Mouse (Mus musculus): ENCODE data around the gene Serpine3. TPM values are rescaled to one million over a fixed set of nuclear protein-coding genes. Genes with fewer than 3 reads are reported as not detected.

Gene Serpine3
- polyA plus RNA-seq, 1 experiment from 2014 or later: not detected

DNA sequence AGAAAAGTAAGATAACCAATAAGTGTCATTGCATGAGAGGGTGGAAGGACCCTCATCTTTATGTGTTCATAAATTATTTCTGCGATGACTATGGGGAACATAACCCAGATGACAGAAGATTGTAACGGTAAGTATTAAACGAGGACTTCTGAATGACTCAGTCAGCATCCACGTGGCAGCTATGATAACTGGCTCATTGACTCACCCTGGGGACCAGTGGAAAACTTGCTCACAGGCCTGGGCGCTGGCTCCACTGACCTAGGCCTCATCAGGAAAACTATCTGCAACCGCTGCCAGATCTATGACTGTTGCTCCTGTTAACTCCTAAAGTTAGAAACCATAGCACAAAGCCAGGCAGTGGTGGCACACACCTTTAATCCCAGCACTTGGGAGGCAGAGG lies 15.1 kb upstream of the Serpine3 start:
- ATAC-seq (ENCODE audit: low FRiP score): no peak
- H3K36me3 ChIP-seq (ENCODE audit: control insufficient read depth, insufficient read depth, low read length): no peaks in the 10 kb centered on the region
- no peak for DNase-seq (ENCODE audit: low spot score)
- no peak overlapping the region for H3K27ac ChIP-seq (ENCODE audit: low read depth, low read length)
- H3K4me1 ChIP-seq (replicated peaks; ENCODE audit: control insufficient read depth, insufficient read depth, low read length): no peaks in the 10 kb centered on the region
- H3K4me2 ChIP-seq (replicated peaks; ENCODE audit: low read depth, low read length): no peak overlapping the region
- no peaks in the 10 kb centered on the region for H3K27me3 ChIP-seq (ENCODE audit: control insufficient read depth, insufficient read depth, low read length)
- no peak overlapping the region for H3K9ac ChIP-seq (ENCODE audit: low read depth, low read length)
- WGBS: 88% methylated on average over 6 of the region's 6 CpGs
- H3K4me3 ChIP-seq (ENCODE audit: low read depth, low read length): no peak overlapping the region
- H3K9me3 ChIP-seq (ENCODE audit: control insufficient read depth, low read length): no peaks in the 10 kb centered on the region

DNA sequence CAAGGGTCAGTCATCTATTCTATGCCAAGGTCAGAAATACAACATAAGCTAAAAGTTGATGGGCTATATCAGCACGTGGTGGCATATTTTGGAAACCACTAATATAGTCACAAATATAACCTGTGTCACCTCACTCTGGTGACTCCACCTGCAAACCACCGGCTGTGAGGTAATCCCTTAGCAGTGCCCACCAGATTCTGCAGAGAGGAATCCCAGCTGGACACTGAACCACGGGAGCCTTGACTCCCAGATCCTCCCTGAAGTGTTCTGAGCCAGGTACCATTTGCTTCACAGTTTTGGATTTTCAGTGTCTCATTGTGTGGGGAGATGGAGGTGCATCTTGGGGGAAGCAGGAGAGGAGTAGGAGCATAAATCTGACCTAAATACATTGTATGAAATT lies 13.1 kb upstream of the Serpine3 start:
- no peak overlapping the region for H3K27ac ChIP-seq (ENCODE audit: low read depth, low read length)
- no peak for DNase-seq (ENCODE audit: low spot score)
- H3K9ac ChIP-seq (ENCODE audit: low read depth, low read length): no peak overlapping the region
- no peak overlapping the region for H3K4me2 ChIP-seq (replicated peaks; ENCODE audit: low read depth, low read length)
- no peak for ATAC-seq (ENCODE audit: low FRiP score)
- WGBS: 75% methylated on average over 3 of the region's 3 CpGs
- no peaks in the 10 kb centered on the region for H3K4me1 ChIP-seq (replicated peaks; ENCODE audit: control insufficient read depth, insufficient read depth, low read length)
- no peaks in the 10 kb centered on the region for H3K9me3 ChIP-seq (ENCODE audit: control insufficient read depth, low read length)
- H3K36me3 ChIP-seq (ENCODE audit: control insufficient read depth, insufficient read depth, low read length): no peaks in the 10 kb centered on the region
- H3K4me3 ChIP-seq (ENCODE audit: low read depth, low read length): no peak overlapping the region
- H3K27me3 ChIP-seq (ENCODE audit: control insufficient read depth, insufficient read depth, low read length): no peaks in the 10 kb centered on the region

DNA sequence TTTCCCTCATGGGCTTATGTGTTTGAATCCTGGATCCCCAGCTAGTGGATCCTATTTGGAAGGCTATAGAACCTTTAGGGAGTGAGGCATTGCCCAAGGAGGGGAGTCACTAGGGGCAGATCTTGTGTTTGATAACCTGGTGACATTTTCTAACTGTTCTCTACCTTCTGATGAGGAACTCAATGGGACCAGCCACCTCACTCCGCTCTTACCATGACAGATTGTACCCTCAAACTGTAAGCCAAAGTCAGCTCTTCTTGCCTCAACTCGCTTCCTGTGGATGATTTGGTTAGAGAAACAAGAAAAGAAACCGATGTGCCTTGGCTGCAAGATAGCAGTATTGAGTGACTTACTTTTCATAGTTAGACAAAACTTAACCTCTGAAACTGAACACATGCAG lies 11.7 kb upstream of the Serpine3 start:
- Histone ChIP-seq H3K9ac (ENCODE audit: low read depth, low read length) (no peak overlapping the region), H3K27ac (ENCODE audit: low read depth, low read length) (no peak overlapping the region), H3K9me3 (ENCODE audit: control insufficient read depth, low read length) (no peaks in the 10 kb centered on the region), H3K36me3 (ENCODE audit: control insufficient read depth, insufficient read depth, low read length) (no peaks in the 10 kb centered on the region), H3K4me3 (ENCODE audit: low read depth, low read length) (no peak overlapping the region), H3K4me2 (replicated peaks; ENCODE audit: low read depth, low read length) (no peak overlapping the region), H3K27me3 (ENCODE audit: control insufficient read depth, insufficient read depth, low read length) (no peaks in the 10 kb centered on the region), H3K4me1 (replicated peaks; ENCODE audit: control insufficient read depth, insufficient read depth, low read length) (no peaks in the 10 kb centered on the region)
- WGBS: 93% methylated on average over 3 of the region's 3 CpGs
- DNase-seq (ENCODE audit: low spot score): no peak
- no peak for ATAC-seq (ENCODE audit: low FRiP score)

DNA sequence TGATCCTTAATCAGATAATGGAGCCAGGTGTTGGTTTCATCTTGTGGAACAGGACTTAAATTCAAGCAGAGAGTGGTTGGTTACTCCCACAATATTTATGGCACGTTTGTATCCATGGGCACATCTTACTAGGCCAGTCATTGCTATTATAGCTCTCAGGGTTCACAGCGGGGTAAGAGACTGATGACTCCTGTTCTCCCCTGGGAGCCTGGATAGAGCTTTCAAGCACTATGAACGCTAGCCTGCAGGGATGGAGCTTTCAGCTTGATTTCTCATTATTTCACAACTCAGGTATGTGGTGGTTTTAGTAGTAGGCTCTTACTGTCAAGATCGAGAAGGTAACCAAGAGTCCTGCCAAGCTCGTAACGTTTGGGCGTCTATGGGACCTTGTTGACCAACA lies 7.5 kb upstream of the Serpine3 start:
- Histone ChIP-seq H3K9ac (ENCODE audit: low read depth, low read length) (no peak overlapping the region), H3K4me3 (ENCODE audit: low read depth, low read length) (no peak overlapping the region), H3K9me3 (ENCODE audit: control insufficient read depth, low read length) (no peaks in the 10 kb centered on the region), H3K4me1 (replicated peaks; ENCODE audit: control insufficient read depth, insufficient read depth, low read length) (no peaks in the 10 kb centered on the region), H3K27me3 (ENCODE audit: control insufficient read depth, insufficient read depth, low read length) (no peaks in the 10 kb centered on the region), H3K4me2 (replicated peaks; ENCODE audit: low read depth, low read length) (no peak overlapping the region), H3K27ac (ENCODE audit: low read depth, low read length) (no peak overlapping the region), H3K36me3 (ENCODE audit: control insufficient read depth, insufficient read depth, low read length) (no peaks in the 10 kb centered on the region)
- ATAC-seq (ENCODE audit: low FRiP score): no peak
- 86% methylated on average over 7 of the region's 7 CpGs for WGBS
- no peak for DNase-seq (ENCODE audit: low spot score)

DNA sequence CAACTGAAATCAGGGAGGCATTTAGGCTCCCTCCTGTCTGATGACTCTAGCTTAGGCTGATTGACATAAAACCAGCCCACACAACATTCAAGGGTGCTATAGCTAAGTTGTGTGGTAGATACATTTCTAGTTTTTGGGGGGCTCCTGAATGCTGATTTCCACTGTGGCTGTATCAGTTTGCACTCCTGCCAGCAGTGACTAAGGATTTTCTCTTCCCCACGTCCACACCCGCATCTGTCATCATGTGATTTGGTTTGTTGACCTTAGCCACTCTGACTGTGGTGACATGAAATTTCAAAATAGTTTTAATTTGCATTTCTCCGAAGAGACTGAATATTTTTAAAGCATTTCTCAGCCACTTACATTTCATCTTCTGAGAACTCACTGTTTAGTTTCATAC lies 6.0 kb upstream of the Serpine3 start:
- Histone ChIP-seq H3K4me2 (replicated peaks; ENCODE audit: low read depth, low read length) (no peak overlapping the region), H3K4me1 (replicated peaks; ENCODE audit: control insufficient read depth, insufficient read depth, low read length) (no peaks in the 10 kb centered on the region), H3K9me3 (ENCODE audit: control insufficient read depth, low read length) (no peaks in the 10 kb centered on the region), H3K27me3 (ENCODE audit: control insufficient read depth, insufficient read depth, low read length) (no peaks in the 10 kb centered on the region), H3K9ac (ENCODE audit: low read depth, low read length) (no peak overlapping the region), H3K4me3 (ENCODE audit: low read depth, low read length) (no peak overlapping the region), H3K36me3 (ENCODE audit: control insufficient read depth, insufficient read depth, low read length) (no peaks in the 10 kb centered on the region), H3K27ac (ENCODE audit: low read depth, low read length) (no peak overlapping the region)
- WGBS: 79% methylated on average over 3 of the region's 3 CpGs
- ATAC-seq (ENCODE audit: low FRiP score) (no peak), DNase-seq (ENCODE audit: low spot score) (no peak)

DNA sequence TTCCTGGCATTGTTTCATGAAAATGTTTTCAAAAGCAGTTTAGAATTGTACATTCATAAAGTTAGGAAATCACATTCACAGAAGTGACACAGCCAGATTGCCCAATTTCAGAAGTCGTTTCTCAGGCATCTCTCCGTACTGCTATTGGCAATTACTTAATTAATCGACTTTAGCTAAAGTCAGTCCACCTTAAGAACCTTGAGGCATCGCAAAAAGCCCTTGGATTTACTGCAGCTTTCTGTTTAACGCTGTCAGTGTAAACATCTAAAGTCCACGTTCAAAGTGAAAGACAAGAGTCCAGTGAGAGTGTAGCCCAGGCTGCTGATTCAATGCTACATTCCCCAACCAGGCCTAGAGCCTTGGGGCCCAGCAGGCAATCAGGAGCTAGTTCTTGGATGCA lies 1.1 kb upstream of the Serpine3 start:
- DNase-seq (ENCODE audit: low spot score): no peak
- 82% methylated on average over 6 of the region's 6 CpGs for WGBS

DNA sequence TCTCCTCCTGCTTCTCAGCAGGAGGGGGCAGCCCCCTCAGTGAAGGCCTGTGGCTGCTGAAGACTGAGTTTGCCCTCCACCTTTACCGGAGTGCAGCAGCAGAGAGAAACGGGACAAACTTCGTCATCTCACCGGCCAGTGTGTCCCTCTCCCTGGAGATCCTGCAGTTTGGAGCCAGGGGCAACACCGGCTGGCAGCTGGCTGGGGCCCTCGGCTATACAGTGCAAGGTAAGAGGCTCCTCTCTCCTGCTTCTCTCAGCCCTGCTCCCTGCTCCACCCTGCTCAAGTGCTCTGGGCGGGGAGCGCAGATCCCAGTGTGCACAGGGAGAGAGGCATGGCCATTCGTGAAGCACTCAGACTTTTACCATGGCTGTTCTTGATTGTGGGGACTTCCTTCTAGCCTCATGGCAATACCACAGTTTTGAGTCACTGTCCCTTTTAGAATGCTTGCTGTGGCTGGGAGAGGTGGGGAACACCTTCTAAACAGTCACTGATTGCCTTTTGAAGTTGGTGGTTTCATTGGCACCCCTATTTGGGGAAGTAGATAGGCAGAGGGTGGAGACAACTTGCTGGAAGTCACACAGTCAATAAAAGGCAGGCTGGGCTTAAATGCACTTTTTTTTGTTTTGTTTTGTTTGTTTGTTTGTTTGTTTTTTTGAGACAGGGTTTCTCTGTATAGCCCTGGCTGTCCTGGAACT lies 1.7 kb downstream of the Serpine3 start:
- Histone ChIP-seq H3K9ac (ENCODE audit: low read depth, low read length) (no peak overlapping the region), H3K9me3 (ENCODE audit: control insufficient read depth, low read length) (no peaks in the 10 kb centered on the region), H3K4me3 (ENCODE audit: low read depth, low read length) (no peak overlapping the region), H3K4me2 (replicated peaks; ENCODE audit: low read depth, low read length) (no peak overlapping the region), H3K27me3 (ENCODE audit: control insufficient read depth, insufficient read depth, low read length) (no peaks in the 10 kb centered on the region), H3K27ac (ENCODE audit: low read depth, low read length) (no peak overlapping the region), H3K36me3 (ENCODE audit: control insufficient read depth, insufficient read depth, low read length) (no peaks in the 10 kb centered on the region), H3K4me1 (replicated peaks; ENCODE audit: control insufficient read depth, insufficient read depth, low read length) (no peaks in the 10 kb centered on the region)
- ATAC-seq (ENCODE audit: low FRiP score) (no peak), DNase-seq (ENCODE audit: low spot score) (no peak)
- 53% methylated on average over 9 of the region's 9 CpGs for WGBS

More for the DNA sequence above, 1.1 kb upstream of the Serpine3 start:
- Histone ChIP-seq H3K9me3 (ENCODE audit: control insufficient read depth, low read length) (no peaks in the 10 kb centered on the region), H3K4me1 (replicated peaks; ENCODE audit: control insufficient read depth, insufficient read depth, low read length) (no peaks in the 10 kb centered on the region), H3K36me3 (ENCODE audit: control insufficient read depth, insufficient read depth, low read length) (no peaks in the 10 kb centered on the region), H3K4me2 (replicated peaks; ENCODE audit: low read depth, low read length) (no peak overlapping the region), H3K27me3 (ENCODE audit: control insufficient read depth, insufficient read depth, low read length) (no peaks in the 10 kb centered on the region), H3K27ac (ENCODE audit: low read depth, low read length) (no peak overlapping the region), H3K4me3 (ENCODE audit: low read depth, low read length) (no peak overlapping the region), H3K9ac (ENCODE audit: low read depth, low read length) (no peak overlapping the region)
- no peak for ATAC-seq (ENCODE audit: low FRiP score)

DNA sequence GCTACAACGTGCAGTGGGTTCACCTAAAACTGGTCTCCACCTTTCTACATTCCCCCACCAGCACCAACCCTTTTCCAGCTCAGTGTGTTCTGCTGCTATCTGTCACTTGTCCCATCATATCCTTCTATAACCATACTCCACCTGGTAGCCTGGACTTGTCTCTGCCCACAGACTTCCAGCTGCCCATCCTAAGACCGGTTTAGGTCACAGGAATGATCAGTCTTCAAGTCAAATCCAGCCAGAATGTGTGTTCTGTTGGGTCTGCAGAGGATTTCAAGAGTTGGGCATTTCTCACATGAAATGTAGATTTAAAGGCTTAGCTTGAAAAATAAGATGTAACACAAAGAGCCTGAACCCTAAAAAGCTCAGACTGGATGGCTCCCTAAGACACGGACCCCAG lies 10.2 kb downstream of the Serpine3 start:
- WGBS: 93% methylated on average over 3 of the region's 3 CpGs
- ATAC-seq (ENCODE audit: low FRiP score): no peak
- no peak overlapping the region for H3K4me2 ChIP-seq (replicated peaks; ENCODE audit: low read depth, low read length)

DNA sequence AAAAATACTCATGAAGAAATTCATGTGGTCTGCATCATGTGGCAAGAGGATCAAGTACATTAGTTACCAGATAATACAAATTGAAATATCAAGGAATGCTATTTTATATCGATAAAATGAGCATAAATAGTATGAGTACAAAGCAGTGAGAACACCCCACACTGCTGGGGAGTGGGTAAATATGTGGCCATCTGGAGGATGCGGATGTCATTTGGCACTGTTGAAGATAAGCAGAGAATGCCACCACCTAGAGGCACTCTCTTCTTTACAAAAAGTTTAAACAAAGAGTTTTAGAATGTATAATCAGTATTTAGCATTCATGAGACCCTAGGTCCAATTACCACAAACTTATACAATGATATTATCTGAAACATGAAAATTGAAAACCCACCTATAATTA lies 54.7 kb downstream of the Serpine3 start:
- Histone ChIP-seq H3K4me3 (ENCODE audit: low read depth, low read length) (no peak overlapping the region), H3K27ac (ENCODE audit: low read depth, low read length) (no peak overlapping the region), H3K4me1 (replicated peaks; ENCODE audit: control insufficient read depth, insufficient read depth, low read length) (no peaks in the 10 kb centered on the region), H3K9me3 (ENCODE audit: control insufficient read depth, low read length) (no peaks in the 10 kb centered on the region), H3K9ac (ENCODE audit: low read depth, low read length) (no peak overlapping the region), H3K4me2 (replicated peaks; ENCODE audit: low read depth, low read length) (no peak overlapping the region), H3K36me3 (ENCODE audit: control insufficient read depth, insufficient read depth, low read length) (no peaks in the 10 kb centered on the region; the same call in 1 of the 2 replicates), H3K27me3 (ENCODE audit: control insufficient read depth, insufficient read depth, low read length) (no peaks in the 10 kb centered on the region)
- 93% methylated on average over 2 of the region's 2 CpGs for WGBS
- DNase-seq (ENCODE audit: low spot score): no peak
- no peak for ATAC-seq (ENCODE audit: low FRiP score)

More for the DNA sequence above, 10.2 kb downstream of the Serpine3 start:
- H3K27me3 ChIP-seq (ENCODE audit: control insufficient read depth, insufficient read depth, low read length): no peaks in the 10 kb centered on the region
- DNase-seq (ENCODE audit: low spot score): no peak
- no peaks in the 10 kb centered on the region for H3K9me3 ChIP-seq (ENCODE audit: control insufficient read depth, low read length)
- no peaks in the 10 kb centered on the region for H3K36me3 ChIP-seq (ENCODE audit: control insufficient read depth, insufficient read depth, low read length)
- H3K27ac ChIP-seq (ENCODE audit: low read depth, low read length): no peak overlapping the region
- H3K4me3 ChIP-seq (ENCODE audit: low read depth, low read length): no peak overlapping the region
- no peaks in the 10 kb centered on the region for H3K4me1 ChIP-seq (replicated peaks; ENCODE audit: control insufficient read depth, insufficient read depth, low read length)
- no peak overlapping the region for H3K9ac ChIP-seq (ENCODE audit: low read depth, low read length)
